Mouse (Mus musculus): ENCODE data around the gene Zswim8.

Gene Zswim8

GRCm38 (mm10) chr14:20707201-20708190, at the start of gene Zswim8:
Gene Zswim8 (plus strand): TSS chr14:20707552.
- peak; percentile 94 for DNase-seq

GRCm38 (mm10) chr14:20658326-20658725, 49.0 kb upstream of the Zswim8 start:
- peak; percentile 64 for DNase-seq

GRCm38 (mm10) chr14:20658902-20659301, 48.5 kb upstream of the Zswim8 start:
- no peak for DNase-seq

GRCm38 (mm10) chr14:20659687-20660086, 47.7 kb upstream of the Zswim8 start:
- DNase-seq: no peak

- peak; percentile 95 for DNase-seq
These were observed 46.3 kb upstream of the Zswim8 start for GRCm38 (mm10) chr14:20660827-20661660.

GRCm38 (mm10) chr14:20661661-20662331, 45.6 kb upstream of the Zswim8 start:
- no peak for DNase-seq

- DNase-seq: no peak
These were observed 44.6 kb upstream of the Zswim8 start for GRCm38 (mm10) chr14:20662740-20663139.

GRCm38 (mm10) chr14:20663601-20664000, 43.8 kb upstream of the Zswim8 start:
- no peak for DNase-seq

GRCm38 (mm10) chr14:20664436-20664835, 42.9 kb upstream of the Zswim8 start:
- no peak for DNase-seq

- no peak for DNase-seq
These were observed 39.9 kb upstream of the Zswim8 start for GRCm38 (mm10) chr14:20667469-20667868.

GRCm38 (mm10) chr14:20668154-20668810, 39.1 kb upstream of the Zswim8 start, which contains the start of gene Synpo2l:
Gene Synpo2l (minus strand): TSS chr14:20668354.
- peak; percentile 59 for DNase-seq

- peak; percentile 52 for DNase-seq
These were observed 34.4 kb upstream of the Zswim8 start for GRCm38 (mm10) chr14:20672990-20673389.

GRCm38 (mm10) chr14:20673735-20674063, 33.7 kb upstream of the Zswim8 start:
- DNase-seq: no peak

- DNase-seq: peak; percentile 98
These were observed 33.1 kb upstream of the Zswim8 start, which contains the start of gene Sec24c for GRCm38 (mm10) chr14:20674064-20674833. Gene Sec24c (plus strand): TSS chr14:20674308.

GRCm38 (mm10) chr14:20677906-20678305, 29.4 kb upstream of the Zswim8 start:
- DNase-seq: no peak

- no peak for DNase-seq
These were observed 25.6 kb upstream of the Zswim8 start for GRCm38 (mm10) chr14:20681742-20682141.

- DNase-seq: peak; percentile 35
These were observed 24.9 kb upstream of the Zswim8 start for GRCm38 (mm10) chr14:20682498-20682897.

GRCm38 (mm10) chr14:20686576-20686975, 20.8 kb upstream of the Zswim8 start:
- no peak for DNase-seq

GRCm38 (mm10) chr14:20689009-20689408, 18.3 kb upstream of the Zswim8 start:
- DNase-seq: no peak

- no peak for DNase-seq
These were observed 15.6 kb upstream of the Zswim8 start for GRCm38 (mm10) chr14:20691772-20692171.

GRCm38 (mm10) chr14:20693589-20694101, 13.7 kb upstream of the Zswim8 start:
- DNase-seq: no peak
